Mouse (Mus musculus) CH12.LX (cell line): ENCODE measurements at regions not wholly inside any gene's neighbourhood (a gene's known extent, or its start where the extent isn't known, plus 50 kb on each side); places are given as distances from the start of the nearest gene placed in this dataset.

Experiments
- CTCF ChIP-seq, 2 experiments: IDR thresholded peaks in 1 of 2; conservative IDR thresholded peaks in 1 of 2; 2 replicates each; pipeline ENCODE4 v1.5.1; 2011 to 2012; ENCODE audit warnings: low read depth in 2 of 2, low read length in 2 of 2, improper control_type of control experiment in 1 of 2, inconsistent platforms in 1 of 2, mild to moderate bottlenecking in 1 of 2, moderate library complexity in 1 of 2
- HCFC1 ChIP-seq: IDR thresholded peaks from 2 replicates; pipeline ENCODE4 v1.6.1; 2012; ENCODE audit warnings: low read depth, mild to moderate bottlenecking, inconsistent platforms, low read length, improper control_type of control experiment

DNA sequence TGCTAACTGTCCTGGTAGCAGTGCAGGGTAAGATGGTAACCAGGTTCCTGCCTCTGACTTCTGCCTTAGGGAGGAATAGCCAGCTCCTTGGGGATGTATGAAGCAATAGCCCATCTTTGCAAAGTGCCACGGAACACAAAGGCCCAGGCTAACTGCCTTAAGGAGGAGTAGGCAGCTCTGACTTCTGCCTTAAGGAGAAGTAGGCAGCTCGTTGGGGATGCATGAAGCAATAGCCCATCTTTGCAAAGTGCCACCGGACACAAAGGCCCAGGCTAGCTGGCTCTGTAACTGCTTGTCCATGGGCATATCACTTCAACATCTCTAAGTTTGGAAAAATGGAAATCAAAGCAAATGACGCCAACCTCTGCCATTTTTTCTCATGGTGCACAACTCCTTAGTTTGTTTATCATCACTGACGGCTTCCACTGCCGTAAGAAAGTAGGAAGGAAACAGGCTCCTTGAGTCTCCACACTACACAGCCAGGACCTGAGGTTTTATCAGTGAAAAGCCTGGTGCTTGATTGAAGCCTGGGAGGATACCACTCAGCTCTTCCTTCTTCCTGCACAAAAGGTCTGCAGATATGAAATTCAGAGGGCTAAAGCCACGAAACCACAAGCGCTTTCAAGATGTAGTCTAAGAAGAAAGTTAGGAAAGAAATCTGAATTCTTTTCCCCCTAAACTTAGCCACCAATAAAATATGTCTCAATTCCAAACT lies 74.4 kb upstream of the Lpp start:
- TF ChIP-seq CTCF (conservative IDR thresholded peaks at IDR 0.05 in 1 of 2, IDR thresholded peaks at IDR 0.05 in 1 of 2; ENCODE audit: low read depth in 2 of 2, low read length in 2 of 2) (no peak), HCFC1 (no peak)
